Mouse (Mus musculus): Measurements from ENCODE around the gene Nfatc3. TPM values are rescaled to one million over a fixed set of nuclear protein-coding genes. Genes with fewer than 3 reads are reported as not detected.
"Not testable (repeated sequence)": the region's sequence is repeated elsewhere in the genome, so short reads cannot be mapped to it uniquely, and the experiment has no call there.

Gene Nfatc3
- polyA plus RNA-seq (2012; rRNA removed) = 11.1 and 11.6 TPM in 2 replicates

GRCm38 (mm10) chr8:106058731-106059612 is at the start of gene Nfatc3:
Gene Nfatc3 (plus strand): TSS chr8:106058840.
- Histone ChIP-seq H3K27ac (ENCODE audit: insufficient read depth, low read length) (peak within 1 kb of the TSS; percentile 80), H3K4me3 (replicated peaks; ENCODE audit: insufficient read depth, low read depth, low read length) (peak within 1 kb of the TSS; percentile 96), H3K4me1 (ENCODE audit: control insufficient read depth, insufficient read depth, low read length) (0 out of 2 replicates have a peak, but pooled peaks cover 2% of the 10 kb centered on the region), H3K27me3 (ENCODE audit: control insufficient read depth, insufficient read depth, low read length) (no peaks in the 10 kb centered on the region)
- DNase-seq = peak; percentile 92 to 96
- TF ChIP-seq POLR2A (IDR thresholded peaks at IDR 0.05; ENCODE audit: borderline replicate concordance, insufficient read depth, low read length) (peak; percentile 72; the same call in 1 of the 2 replicates), CTCF (IDR thresholded peaks at IDR 0.05; ENCODE audit: borderline replicate concordance, insufficient read depth, low read depth, low read length) (no peak)
- 1% methylated on average over 50 of the region's 52 CpGs for WGBS

- TF ChIP-seq POLR2A (IDR thresholded peaks at IDR 0.05; ENCODE audit: borderline replicate concordance, insufficient read depth, low read length) (peak; percentile 79), CTCF (IDR thresholded peaks at IDR 0.05; ENCODE audit: borderline replicate concordance, insufficient read depth, low read depth, low read length) (no peak)
- Histone ChIP-seq H3K4me3 (replicated peaks; ENCODE audit: insufficient read depth, low read depth, low read length) (peak overlapping the region; percentile 78), H3K27ac (ENCODE audit: insufficient read depth, low read length) (peak overlapping the region; percentile 31), H3K27me3 (ENCODE audit: control insufficient read depth, insufficient read depth, low read length) (no peaks in the 10 kb centered on the region), H3K4me1 (ENCODE audit: control insufficient read depth, insufficient read depth, low read length) (peaks cover 8% of the 10 kb centered on the region)
- DNase-seq = peak; percentile 94 to 96
- WGBS = 1% methylated on average over 74 of the region's 74 CpGs
Observed at GRCm38 (mm10) chr8:106010748-106011642, 47.6 kb upstream of the Nfatc3 start.

DNA sequence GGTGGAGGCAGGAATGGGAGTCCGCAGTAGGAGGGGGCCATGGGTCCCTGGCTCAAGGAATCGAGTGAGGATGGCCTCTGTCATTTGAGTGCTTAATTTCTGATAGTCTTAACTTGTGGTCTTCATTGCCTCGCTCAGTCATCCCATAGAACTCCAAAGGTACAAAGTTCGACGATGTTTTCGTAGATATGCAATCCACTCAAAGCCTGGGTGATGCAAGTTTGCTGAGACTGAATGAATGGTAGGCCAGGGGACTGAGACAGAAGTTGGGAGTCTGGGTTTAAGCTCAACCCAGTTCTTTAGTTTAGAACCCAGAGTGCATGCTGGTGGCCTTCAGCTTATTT is 47.0 kb upstream of the Nfatc3 start, which contains the start of gene Ddx28:
Ddx28 (minus strand) TSS at position 240 of the 344 bp plus-strand sequence.
- peak within 1 kb of the TSS; percentile 31 for H3K27ac ChIP-seq (ENCODE audit: insufficient read depth, low read length)
- H3K4me3 ChIP-seq (replicated peaks; ENCODE audit: insufficient read depth, low read depth, low read length) = peak within 1 kb of the TSS; percentile 78
- TF ChIP-seq CTCF (IDR thresholded peaks at IDR 0.05; ENCODE audit: borderline replicate concordance, insufficient read depth, low read depth, low read length) (no peak), POLR2A (IDR thresholded peaks at IDR 0.05; ENCODE audit: borderline replicate concordance, insufficient read depth, low read length) (no peak)
- under 1% methylated on average over 6 of the region's 6 CpGs for WGBS
- peaks cover 8% of the 10 kb centered on the region for H3K4me1 ChIP-seq (ENCODE audit: control insufficient read depth, insufficient read depth, low read length)
- DNase-seq = no peak
- H3K27me3 ChIP-seq (ENCODE audit: control insufficient read depth, insufficient read depth, low read length) = no peaks in the 10 kb centered on the region

DNA sequence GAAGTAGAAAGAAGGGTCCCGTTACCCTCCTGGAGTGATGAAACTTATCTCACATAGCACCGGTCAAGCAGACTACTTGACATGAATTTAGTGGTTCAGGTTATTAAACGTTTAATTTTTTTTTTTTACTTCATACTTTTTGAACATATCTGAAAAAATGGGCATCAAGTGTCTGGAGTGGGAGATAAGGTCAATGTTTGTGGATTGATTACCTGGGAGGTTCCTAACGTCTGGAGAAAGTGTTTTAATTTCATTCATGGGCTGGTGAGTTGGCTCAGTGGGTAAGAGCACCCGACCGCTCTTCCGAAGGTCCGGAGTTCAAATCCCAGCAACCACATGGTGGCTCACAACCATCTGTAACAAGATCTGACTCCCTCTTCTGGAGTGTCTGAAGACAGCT is 46.4 kb upstream of the Nfatc3 start:
- WGBS = 77% methylated on average over 8 of the region's 8 CpGs

GRCm38 (mm10) chr8:106016284-106016683 is 42.4 kb upstream of the Nfatc3 start:
- no peaks in the 10 kb centered on the region for H3K4me1 ChIP-seq (ENCODE audit: control insufficient read depth, insufficient read depth, low read length)
- 94% methylated on average over 6 of the region's 6 CpGs for WGBS
- no peak for DNase-seq
- H3K4me3 ChIP-seq (replicated peaks; ENCODE audit: insufficient read depth, low read depth, low read length) = no peak overlapping the region
- no peak overlapping the region for H3K27ac ChIP-seq (ENCODE audit: insufficient read depth, low read length)
- H3K27me3 ChIP-seq (ENCODE audit: control insufficient read depth, insufficient read depth, low read length) = no peaks in the 10 kb centered on the region
- no peak for TF ChIP-seq CTCF (IDR thresholded peaks at IDR 0.05; ENCODE audit: borderline replicate concordance, insufficient read depth, low read depth, low read length)
- no peak for TF ChIP-seq POLR2A (IDR thresholded peaks at IDR 0.05; ENCODE audit: borderline replicate concordance, insufficient read depth, low read length)

More for the DNA sequence above, 46.4 kb upstream of the Nfatc3 start:
- not testable (repeated sequence) for H3K4me3 ChIP-seq (replicated peaks; ENCODE audit: insufficient read depth, low read depth, low read length); H3K4me1 ChIP-seq (ENCODE audit: control insufficient read depth, insufficient read depth, low read length); H3K27ac ChIP-seq (ENCODE audit: insufficient read depth, low read length); H3K27me3 ChIP-seq (ENCODE audit: control insufficient read depth, insufficient read depth, low read length); DNase-seq

DNA sequence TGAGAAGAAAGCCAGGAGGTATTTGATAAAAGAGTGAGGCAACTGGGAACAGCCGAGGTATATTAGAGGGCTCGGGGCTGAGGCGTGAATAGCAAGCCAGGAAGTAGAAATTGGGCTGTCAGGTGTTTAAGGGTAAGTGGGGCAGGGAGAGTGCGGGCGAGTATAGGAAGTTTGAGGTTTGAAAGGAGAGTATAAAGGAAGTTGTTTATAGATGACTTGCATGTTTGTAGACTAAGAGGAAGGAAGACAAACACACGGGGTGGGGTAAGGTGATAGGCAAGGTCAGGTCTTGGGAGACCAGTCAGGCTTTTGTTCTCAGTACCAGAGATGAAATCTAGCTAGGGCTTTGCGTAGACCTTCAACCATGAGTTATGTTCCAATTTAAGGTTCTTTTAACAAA is 41.5 kb upstream of the Nfatc3 start:
- no peak for DNase-seq
- TF ChIP-seq POLR2A (IDR thresholded peaks at IDR 0.05; ENCODE audit: borderline replicate concordance, insufficient read depth, low read length) (no peak), CTCF (IDR thresholded peaks at IDR 0.05; ENCODE audit: borderline replicate concordance, insufficient read depth, low read depth, low read length) (no peak)
- Histone ChIP-seq H3K27ac (ENCODE audit: insufficient read depth, low read length) (no peak overlapping the region), H3K27me3 (ENCODE audit: control insufficient read depth, insufficient read depth, low read length) (no peaks in the 10 kb centered on the region), H3K4me3 (replicated peaks; ENCODE audit: insufficient read depth, low read depth, low read length) (no peak overlapping the region), H3K4me1 (ENCODE audit: control insufficient read depth, insufficient read depth, low read length) (no peaks in the 10 kb centered on the region)
- 94% methylated on average over 7 of the region's 7 CpGs for WGBS

- Histone ChIP-seq H3K27me3 (ENCODE audit: control insufficient read depth, insufficient read depth, low read length) (no peaks in the 10 kb centered on the region), H3K4me1 (ENCODE audit: control insufficient read depth, insufficient read depth, low read length) (no peaks in the 10 kb centered on the region), H3K27ac (ENCODE audit: insufficient read depth, low read length) (no peak overlapping the region), H3K4me3 (replicated peaks; ENCODE audit: insufficient read depth, low read depth, low read length) (no peak overlapping the region)
- 90% methylated on average over 3 of the region's 3 CpGs for WGBS
- DNase-seq = no peak
- TF ChIP-seq POLR2A (IDR thresholded peaks at IDR 0.05; ENCODE audit: borderline replicate concordance, insufficient read depth, low read length) (no peak), CTCF (IDR thresholded peaks at IDR 0.05; ENCODE audit: borderline replicate concordance, insufficient read depth, low read depth, low read length) (no peak)
Observed at GRCm38 (mm10) chr8:106018039-106018438, 40.6 kb upstream of the Nfatc3 start.
